Mouse (Mus musculus) right cerebral cortex, postnatal 36 days (tissue): ENCODE results near the gene Eid2b.
"Not testable (repeated sequence)": the region's sequence is repeated elsewhere in the genome, so short reads cannot be mapped to it uniquely, and the experiment has no call there.

Source experiments
- DNase-seq, 2 experiments: peaks; one replicate each; pipeline ENCODE4 v3.0.0; 2022; ENCODE audit warnings: low spot score in 2 of 2, mixed read lengths in 1 of 2

The Eid2b gene

GRCm38 (mm10) chr7:28277615-28278278 is at the start of gene Eid2b:
Gene Eid2b, plus strand, starts transcription at chr7:28277739.
- DNase-seq = peak; percentile 89 to 93

- not testable (repeated sequence) for DNase-seq
Observed at GRCm38 (mm10) chr7:28243943-28244342, 33.6 kb upstream of the Eid2b start.

- DNase-seq = no peak
Observed at GRCm38 (mm10) chr7:28248957-28249356, 28.6 kb upstream of the Eid2b start.

GRCm38 (mm10) chr7:28251976-28252375 is 25.6 kb upstream of the Eid2b start:
- no peak for DNase-seq

GRCm38 (mm10) chr7:28254591-28254990 is 22.9 kb upstream of the Eid2b start:
- DNase-seq = no peak

GRCm38 (mm10) chr7:28255476-28255875 is 22.1 kb upstream of the Eid2b start:
- no peak for DNase-seq

GRCm38 (mm10) chr7:28262861-28263260 is 14.7 kb upstream of the Eid2b start:
- no peak for DNase-seq

- DNase-seq = no peak
Observed at GRCm38 (mm10) chr7:28263786-28264185, 13.8 kb upstream of the Eid2b start.

GRCm38 (mm10) chr7:28265391-28265790 is 12.1 kb upstream of the Eid2b start:
- DNase-seq = no peak

GRCm38 (mm10) chr7:28267129-28268041 is 10.2 kb upstream of the Eid2b start, which contains the start of gene Eid2:
Gene Eid2, plus strand, starts transcription at chr7:28267881.
- DNase-seq = peak; percentile 89 to 90

- DNase-seq = peak; percentile 32 to 43
Observed at GRCm38 (mm10) chr7:28268042-28268531, 9.5 kb upstream of the Eid2b start.

- DNase-seq = no peak
Observed at GRCm38 (mm10) chr7:28268576-28268975, 9.0 kb upstream of the Eid2b start.

- DNase-seq = no peak
Observed at GRCm38 (mm10) chr7:28269355-28269754, 8.2 kb upstream of the Eid2b start.

- no peak for DNase-seq
Observed at GRCm38 (mm10) chr7:28271761-28272160, 5.8 kb upstream of the Eid2b start.

GRCm38 (mm10) chr7:28277237-28277614 is 313 bp upstream of the Eid2b start:
- no peak for DNase-seq

- DNase-seq = no peak
Observed at GRCm38 (mm10) chr7:28278279-28278652, 727 bp downstream of the Eid2b start.

- no peak for DNase-seq
Observed at GRCm38 (mm10) chr7:28280630-28281029, 3.1 kb downstream of the Eid2b start.

- no peak for DNase-seq
Observed at GRCm38 (mm10) chr7:28290165-28290564, 12.6 kb downstream of the Eid2b start.

- peak in 1 of 2 experiments; percentile 42 for DNase-seq
Observed at GRCm38 (mm10) chr7:28290638-28291590, 13.4 kb downstream of the Eid2b start, which contains the start of gene Selenov. Gene Selenov, minus strand, starts transcription at chr7:28291186.

- peak; percentile 49 to 68 for DNase-seq
Observed at GRCm38 (mm10) chr7:28294481-28294880, 16.9 kb downstream of the Eid2b start.

GRCm38 (mm10) chr7:28298837-28299625 is 21.5 kb downstream of the Eid2b start:
- no peak for DNase-seq
